Mouse (Mus musculus) skeletal muscle tissue, adult 2 months (tissue): ENCODE results near the gene Arhgef15.
A peak's percentile ranks its signal among the peaks of the same experiment; 100 is the strongest.

ENCODE experiments used
- DNase-seq: peaks from one replicate; pipeline ENCODE4 v3.0.0-alpha.2; 2012; ENCODE audit warnings: low read depth, low spot score

Gene Arhgef15

DNA sequence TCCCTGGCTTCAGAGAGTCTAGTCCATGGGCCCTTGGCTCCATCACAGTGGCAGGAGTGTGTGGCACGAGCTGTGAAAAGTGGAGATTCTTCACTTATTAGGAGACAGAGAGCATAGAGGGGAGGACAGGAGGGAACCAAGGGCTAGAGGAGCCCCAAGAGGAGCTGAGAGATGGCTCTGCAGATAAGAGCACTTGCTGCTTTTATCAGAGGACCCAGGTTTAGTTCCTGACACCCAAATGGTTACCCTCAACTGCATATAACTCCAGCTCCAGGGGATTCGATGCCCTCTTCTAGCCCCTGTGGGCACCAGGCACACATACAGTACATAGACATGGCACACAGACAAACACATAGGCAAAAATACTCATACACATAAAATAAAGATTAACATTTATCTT lies 32.5 kb downstream of the Arhgef15 start:
- no peak for DNase-seq

GRCm38 (mm10) chr11:68923191-68923590 lies 34.1 kb downstream of the Arhgef15 start:
- DNase-seq = no peak

DNA sequence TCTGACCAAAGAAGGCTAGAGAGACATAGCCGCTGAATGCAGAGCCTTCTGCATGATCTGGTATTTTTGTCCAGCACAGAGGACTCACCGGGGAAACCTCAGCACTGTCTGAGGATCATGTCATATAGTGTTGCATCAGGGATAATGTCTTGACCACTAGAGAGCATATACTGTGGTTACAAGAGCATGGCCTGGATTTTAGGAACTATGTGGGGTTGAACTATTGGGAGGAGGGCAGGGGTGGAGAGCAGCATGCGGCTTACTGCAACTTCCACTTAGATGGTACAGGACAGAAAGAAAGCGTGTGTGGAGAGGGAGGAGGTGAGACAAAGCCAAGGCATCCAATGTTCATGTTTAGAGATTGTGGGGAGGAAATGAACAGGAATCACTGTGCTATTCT lies 42.7 kb downstream of the Arhgef15 start:
- no peak for DNase-seq

DNA sequence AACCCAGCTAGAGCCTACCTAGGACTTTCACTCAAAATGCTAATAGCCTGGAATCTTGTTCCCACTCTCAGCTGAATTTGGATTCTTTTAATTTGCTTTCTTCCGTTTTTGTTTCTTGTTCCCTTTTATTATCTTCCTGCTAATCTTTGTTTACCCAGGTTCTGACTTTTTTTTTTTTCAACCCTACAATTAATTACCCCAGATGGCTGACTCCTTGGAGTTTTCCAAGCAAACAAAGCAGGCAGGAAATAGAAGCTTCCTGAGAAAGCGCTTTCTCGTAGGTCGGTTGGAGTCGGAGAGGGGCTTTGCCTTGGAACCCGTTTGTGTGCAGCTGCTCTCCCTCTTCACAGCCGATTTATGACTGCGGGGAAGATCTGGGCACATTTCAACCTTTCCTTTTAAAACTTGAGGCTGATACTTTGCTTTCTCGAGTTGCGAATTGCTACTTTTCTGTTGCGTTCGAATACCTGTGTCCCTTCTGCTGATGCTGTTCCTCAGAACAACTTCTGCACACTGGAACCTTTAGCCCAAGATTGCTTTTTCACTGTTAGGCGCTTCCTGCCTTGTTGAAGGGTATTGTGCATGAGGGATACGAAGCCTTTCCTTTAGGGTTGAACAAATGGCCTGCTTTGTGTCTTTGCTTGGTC lies 45.6 kb downstream of the Arhgef15 start:
- no peak for DNase-seq

DNA sequence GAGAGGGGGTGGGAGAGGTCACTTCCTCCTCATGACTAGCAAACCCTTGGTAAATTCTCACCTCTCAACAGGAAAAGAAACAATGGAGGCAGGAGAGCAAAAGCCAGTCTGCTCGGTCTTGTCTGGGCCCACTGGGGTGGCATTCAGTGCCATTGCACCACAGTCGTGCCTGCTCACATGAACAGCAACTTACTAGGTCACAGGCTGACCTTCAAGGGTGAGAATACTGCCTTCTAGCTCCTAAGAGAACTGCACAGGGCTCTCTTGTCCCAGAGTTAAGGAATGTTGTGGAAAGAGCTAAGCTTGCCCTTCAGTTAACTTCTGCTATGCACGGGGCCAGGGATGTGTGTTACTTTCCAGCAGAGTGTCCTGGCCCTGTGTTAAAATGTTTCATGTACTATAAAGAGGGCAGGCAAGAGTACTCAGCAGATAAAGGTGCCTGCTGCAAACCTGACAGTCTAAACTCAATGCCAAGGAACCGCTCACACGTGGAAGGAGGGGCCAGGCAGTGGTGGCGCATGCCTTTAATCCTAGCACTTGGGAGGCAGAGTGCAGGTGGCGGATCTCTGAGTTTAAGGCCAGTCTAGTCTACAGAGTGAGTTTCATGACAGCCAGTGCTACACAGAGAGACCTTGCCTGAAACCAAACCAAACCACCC lies 48.3 kb downstream of the Arhgef15 start:
- no peak for DNase-seq

GRCm38 (mm10) chr11:68907251-68907650 lies 50.0 kb downstream of the Arhgef15 start:
- no peak for DNase-seq

GRCm38 (mm10) chr11:68906461-68906790 lies 50.9 kb downstream of the Arhgef15 start:
- no peak for DNase-seq

DNA sequence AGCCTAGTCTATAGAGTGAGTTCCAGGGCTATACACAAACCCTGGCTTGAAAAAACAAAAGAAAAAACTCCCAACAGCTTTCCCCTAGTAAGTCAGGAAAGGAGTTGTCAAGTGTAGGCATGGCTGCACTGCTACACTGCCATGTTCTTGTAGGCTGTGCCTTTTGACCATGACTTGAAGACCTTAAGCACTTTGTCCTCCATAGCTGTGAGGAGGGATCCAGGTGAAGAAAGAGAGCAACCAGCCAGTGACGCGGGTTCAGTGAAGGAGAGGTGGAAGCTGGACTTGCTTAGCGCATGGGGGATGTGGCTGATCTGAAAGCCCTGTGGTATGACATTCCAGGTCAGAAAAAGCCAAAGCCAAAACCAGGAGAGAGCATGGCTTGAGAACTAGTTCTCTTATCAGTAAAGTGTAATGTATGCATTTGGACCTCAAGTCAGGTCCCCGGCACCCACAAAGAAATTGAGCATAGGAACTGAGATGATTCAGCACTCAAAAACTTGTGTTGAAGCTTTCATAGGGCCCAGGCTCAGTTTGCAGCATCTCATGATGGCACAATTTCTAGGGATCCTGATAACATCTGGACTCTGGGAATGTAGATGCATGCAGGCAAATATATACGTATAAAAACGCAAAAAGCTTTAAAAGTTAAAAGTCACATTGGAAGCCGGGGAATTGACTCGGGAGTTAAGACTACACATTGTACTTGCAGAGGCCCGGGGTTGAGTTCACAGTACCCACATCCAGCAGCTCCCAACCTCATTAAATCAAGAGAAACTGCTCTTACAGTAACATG lies 51.4 kb downstream of the Arhgef15 start:
- no peak for DNase-seq

GRCm38 (mm10) chr11:68905138-68905531 lies 52.1 kb downstream of the Arhgef15 start:
- DNase-seq = no peak

- DNase-seq = peak; percentile 70
These were observed 52.7 kb downstream of the Arhgef15 start for GRCm38 (mm10) chr11:68904375-68905137.

DNA sequence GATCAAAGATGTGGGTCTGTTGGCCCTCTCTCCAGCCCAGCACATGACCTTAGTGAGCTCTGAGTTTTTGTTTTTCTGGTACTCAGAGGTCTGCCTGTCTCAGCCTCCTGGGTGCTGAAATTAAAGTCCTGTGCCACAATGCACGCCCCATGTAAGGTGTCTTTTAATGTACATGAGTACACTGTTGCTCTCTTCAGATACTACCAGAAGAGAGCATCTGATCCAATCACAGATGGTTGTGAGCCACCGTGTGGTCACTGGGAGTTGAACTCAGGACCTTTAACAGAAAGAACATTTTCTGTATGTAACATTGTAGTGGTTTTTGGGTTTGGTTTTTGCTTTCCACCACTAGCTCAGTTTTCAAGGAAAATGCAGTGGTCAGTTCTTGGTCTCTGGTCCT lies 53.5 kb downstream of the Arhgef15 start:
- no peak for DNase-seq

- no peak for DNase-seq
These were observed 54.5 kb downstream of the Arhgef15 start for GRCm38 (mm10) chr11:68902823-68903222.

DNA sequence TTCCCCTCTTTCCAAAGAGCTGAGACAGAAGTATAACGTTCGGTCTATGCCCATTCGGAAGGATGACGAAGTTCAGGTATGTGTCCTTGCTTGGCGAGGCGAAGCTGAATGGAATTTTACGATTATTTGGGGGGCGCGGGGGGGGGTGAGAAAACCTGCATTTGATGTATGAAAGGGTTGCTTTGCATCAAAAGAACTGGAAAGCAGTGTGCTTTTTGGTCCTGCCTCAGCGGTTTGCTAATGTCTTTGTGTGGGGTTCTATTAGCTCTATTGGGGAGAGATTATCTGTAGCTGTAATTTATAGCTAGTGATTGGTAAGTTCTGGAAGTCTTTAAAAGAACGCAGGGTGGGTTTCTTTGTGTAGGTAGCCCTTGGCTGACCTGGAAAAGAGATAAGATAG lies 54.9 kb downstream of the Arhgef15 start:
- no peak for DNase-seq

GRCm38 (mm10) chr11:68902047-68902364 lies 55.3 kb downstream of the Arhgef15 start:
- DNase-seq = no peak

GRCm38 (mm10) chr11:68901351-68902046 lies 55.8 kb downstream of the Arhgef15 start, which contains the start of gene Rpl26:
Rpl26 (plus strand) TSS chr11:68901583.
- peak; percentile 99 for DNase-seq

DNA sequence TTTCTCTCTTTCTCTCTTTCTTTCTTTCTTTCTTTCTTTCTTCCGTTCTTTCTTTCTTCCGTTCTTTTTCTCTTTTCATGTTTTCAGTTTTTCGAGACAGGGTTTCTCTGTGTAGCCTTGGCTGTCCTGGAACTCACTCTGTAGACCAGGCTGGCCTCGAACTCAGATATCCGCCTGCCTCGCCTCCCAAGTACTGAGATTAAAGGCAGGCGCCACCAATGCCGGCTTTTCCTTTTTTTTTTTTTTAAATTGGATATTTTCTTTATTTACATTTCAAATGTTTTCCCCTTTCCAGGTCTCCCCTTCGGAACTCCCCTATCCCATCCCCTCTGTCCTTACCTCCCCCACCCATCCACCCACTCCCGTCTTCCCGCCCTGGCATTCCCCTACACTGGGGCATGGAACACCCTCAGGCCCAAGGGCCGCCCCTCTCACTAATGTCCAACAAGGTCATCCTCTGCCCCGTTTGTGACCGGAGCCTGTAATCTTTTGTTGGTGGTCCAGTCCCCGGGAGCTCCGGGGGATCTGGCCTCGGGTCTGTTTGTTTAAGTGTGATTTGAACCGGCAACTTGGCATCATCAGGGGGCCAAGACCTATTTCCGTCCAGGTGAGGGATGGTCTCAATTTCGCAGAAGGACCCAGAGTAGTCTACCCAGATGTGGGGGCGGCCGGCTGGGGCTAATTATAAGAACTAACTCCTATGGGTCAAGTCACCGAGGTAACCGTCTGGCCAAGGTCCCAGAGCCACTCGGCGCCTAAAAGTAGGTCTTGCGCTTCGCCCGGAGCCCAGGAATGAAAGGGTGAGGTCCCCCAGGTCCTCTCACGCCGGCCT lies 56.5 kb downstream of the Arhgef15 start:
- no peak for DNase-seq

DNA sequence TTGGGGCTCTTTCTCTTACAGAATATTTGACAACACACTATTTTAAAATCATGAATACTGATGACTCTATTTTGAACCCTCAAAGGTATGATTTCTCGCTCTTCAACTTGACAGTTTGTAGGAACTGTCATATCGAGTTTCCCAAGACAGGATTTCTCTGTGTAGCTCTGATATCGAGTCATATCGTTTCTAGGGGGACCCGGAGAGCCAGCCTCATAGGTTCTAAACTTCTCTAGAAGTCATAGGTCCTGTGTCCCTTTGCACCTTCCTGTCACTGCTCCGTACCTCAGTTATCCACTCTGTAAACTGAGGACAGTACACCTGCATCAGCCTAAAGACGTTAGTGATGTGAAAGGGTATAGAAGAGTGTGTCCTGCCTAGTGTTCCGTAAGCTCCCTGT lies 57.5 kb downstream of the Arhgef15 start:
- DNase-seq = no peak

DNA sequence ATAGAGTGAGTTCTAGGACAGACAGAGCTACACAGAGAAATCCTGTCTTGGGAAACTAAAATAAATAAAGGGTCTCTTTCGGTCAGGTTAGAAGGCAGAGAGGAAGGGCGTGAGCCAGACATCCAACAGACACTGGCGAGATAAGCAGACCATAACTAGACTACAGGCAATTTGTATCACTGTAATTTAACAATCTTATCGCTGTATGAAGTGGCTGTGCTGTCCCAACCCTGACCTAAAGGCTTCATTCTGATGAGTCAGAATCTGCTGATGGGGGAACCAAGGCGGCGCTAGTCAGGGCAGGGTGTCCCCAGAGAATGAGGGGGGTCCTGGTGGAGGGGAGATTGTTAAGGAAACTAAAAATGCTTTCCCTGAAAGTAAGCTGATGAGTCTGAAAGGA lies 58.5 kb downstream of the Arhgef15 start:
- DNase-seq = no peak

DNA sequence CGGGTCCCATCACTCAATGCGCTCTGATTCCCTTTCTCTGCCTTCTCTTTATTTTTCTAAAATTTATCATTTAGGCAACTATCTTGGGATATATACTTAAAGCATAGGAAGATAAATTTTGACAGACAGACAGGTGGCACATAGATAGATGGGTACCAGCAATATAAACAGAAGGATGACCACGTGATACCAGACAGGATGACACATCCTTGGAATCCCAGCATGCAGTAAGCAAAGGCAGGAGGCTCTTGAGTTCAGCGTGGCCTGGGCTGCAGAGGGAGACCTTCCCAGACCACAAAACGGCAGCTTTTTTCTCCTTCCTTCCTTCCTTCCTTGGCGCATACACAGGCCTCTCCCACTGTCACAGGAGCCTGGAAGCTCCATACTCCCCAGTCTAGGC lies 59.4 kb downstream of the Arhgef15 start:
- DNase-seq = no peak

DNA sequence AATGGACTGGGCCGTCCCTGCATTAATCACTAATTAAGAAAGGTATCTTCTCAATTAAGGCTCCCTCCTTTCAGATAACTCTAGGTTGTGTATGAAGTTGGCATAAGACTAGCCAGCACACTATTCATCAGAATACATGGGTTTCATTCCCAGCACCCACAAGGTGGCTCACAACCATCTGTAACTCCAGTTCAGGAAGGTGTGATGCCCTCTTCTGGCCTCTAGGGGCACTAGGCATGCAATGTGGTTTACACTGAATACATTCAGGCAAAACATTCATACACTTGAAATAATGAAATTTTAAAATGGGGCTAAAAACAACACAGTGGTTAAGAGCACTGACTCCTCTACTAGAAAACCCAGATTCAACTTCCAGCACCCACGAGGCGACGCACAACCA lies 60.2 kb downstream of the Arhgef15 start:
- DNase-seq = no peak

GRCm38 (mm10) chr11:68896247-68896646 lies 61.0 kb downstream of the Arhgef15 start:
- DNase-seq = no peak
